Mouse (Mus musculus) midbrain, embryonic 16.5 days (tissue): Measurements from ENCODE around the gene Snrnp35. TPM values are rescaled to one million over a fixed set of nuclear protein-coding genes. Genes with fewer than 3 reads are reported as not detected.

Experiments
- ATAC-seq: fragments of 200-750 bp; cut with Nextera tagmentation; 2 replicates; pipeline ENCODE4 v1.8.0; 2017; ENCODE audit warnings: moderate TSS enrichment
- H3K27ac ChIP-seq: fragments of 300-500 bp; sonication (generic); 2 replicates; pipeline ENCODE4 v1.5.1; 2014; ENCODE audit warnings: mild to moderate bottlenecking, low read length, mixed read lengths
- H3K27me3 ChIP-seq: fragments of 300-500 bp; sonication (generic); 2 replicates; pipeline ENCODE4 v1.6.1; 2014; ENCODE audit warnings: low read depth, low read length, mixed read lengths; ENCODE audit not compliant: control insufficient read depth, insufficient read depth
- H3K36me3 ChIP-seq: fragments of 300-500 bp; sonication (generic); 2 replicates; pipeline ENCODE4 v1.6.1; 2014; ENCODE audit warnings: mild to moderate bottlenecking, low read length, moderate library complexity, mixed read lengths; ENCODE audit not compliant: control insufficient read depth, insufficient read depth
- H3K4me1 ChIP-seq: fragments of 300-500 bp; sonication (generic); 2 replicates; pipeline ENCODE4 v1.6.1; 2014; ENCODE audit warnings: mild to moderate bottlenecking, low read length, mixed read lengths; ENCODE audit not compliant: control insufficient read depth, insufficient read depth
- H3K4me2 ChIP-seq: fragments of 300-500 bp; sonication (generic); 2 replicates; pipeline ENCODE4 v1.6.1; 2014; ENCODE audit warnings: mild to moderate bottlenecking, low read length, mixed read lengths
- H3K4me3 ChIP-seq: fragments of 300-500 bp; sonication (generic); 2 replicates; pipeline ENCODE4 v1.5.1; 2014; ENCODE audit warnings: low read depth, mild to moderate bottlenecking, low read length, moderate library complexity, mixed read lengths
- H3K9ac ChIP-seq: fragments of 300-500 bp; sonication (generic); 2 replicates; pipeline ENCODE4 v1.6.1; 2014; ENCODE audit warnings: low read depth, low read length, mixed read lengths
- H3K9me3 ChIP-seq: fragments of 300-500 bp; sonication (generic); replicated peaks from 2 replicates; pipeline ENCODE4 v1.6.1; 2014; ENCODE audit warnings: mild to moderate bottlenecking, low read length, mixed read lengths; ENCODE audit not compliant: control insufficient read depth, poor library complexity, severe bottlenecking
- WGBS: fragments of 180-500 bp; shearing (Covaris S2); extraction: QIAGEN DNeasy Blood & Tissue Kit; methylation state at CpG from one replicate; pipeline ENCODE4 v1.1.7; 2014; 5-methylcytosine and 5-hydroxymethylcytosine counted together
- polyA plus RNA-seq: library from polyadenylated mRNA; unstranded; fragments of >200 nt; fragmentation: Nextera tagmentation; extraction: Ambion mirVana; gene quantifications from 2 replicates; pipeline ENCODE4 v1.2.1, GENCODE M21; 2015

Snrnp35 gene
- polyA plus RNA-seq, 1 experiment from 2014 or later, result 19.9 TPM

- ATAC-seq, result no peak
- H3K4me3 ChIP-seq, result no peak overlapping the region
- H3K27me3 ChIP-seq, result no peaks in the 10 kb centered on the region
- H3K9me3 ChIP-seq, result no peaks in the 10 kb centered on the region
- 94% methylated on average over 5 of the region's 5 CpGs for WGBS
- peaks cover 4% of the 10 kb centered on the region; the same call in 1 of the 2 replicates for H3K36me3 ChIP-seq
- H3K4me1 ChIP-seq, result peaks cover 10% of the 10 kb centered on the region
- no peak overlapping the region for H3K9ac ChIP-seq
- no peak overlapping the region for H3K27ac ChIP-seq
- H3K4me2 ChIP-seq, result no peak overlapping the region
Measured at GRCm38 (mm10) chr5:124524943-124525342, 42.0 kb downstream of the Snrnp35 start.

- Histone ChIP-seq H3K9ac (no peak overlapping the region; the same call in 1 of the 2 replicates), H3K4me3 (no peak overlapping the region), H3K27ac (no peak overlapping the region), H3K9me3 (no peaks in the 10 kb centered on the region), H3K36me3 (no peaks in the 10 kb centered on the region; the same call in 1 of the 2 replicates), H3K4me1 (peaks cover 20% of the 10 kb centered on the region), H3K4me2 (peak overlapping the region; percentile 87), H3K27me3 (no peaks in the 10 kb centered on the region)
- 75% methylated on average over 4 of the region's 4 CpGs for WGBS
- no peak for ATAC-seq
Measured at GRCm38 (mm10) chr5:124528351-124528750, 45.4 kb downstream of the Snrnp35 start.

- H3K27ac ChIP-seq, result peak overlapping the region; percentile 56; the same call in 1 of the 2 replicates
- H3K9me3 ChIP-seq, result no peaks in the 10 kb centered on the region
- peak overlapping the region; percentile 87 for H3K4me2 ChIP-seq
- no peak overlapping the region for H3K4me3 ChIP-seq
- H3K27me3 ChIP-seq, result no peaks in the 10 kb centered on the region
- WGBS, result 41% methylated on average over 9 of the region's 9 CpGs
- peaks cover 20% of the 10 kb centered on the region for H3K4me1 ChIP-seq
- ATAC-seq, result no peak
- no peaks in the 10 kb centered on the region; the same call in 1 of the 2 replicates for H3K36me3 ChIP-seq
- peak overlapping the region; percentile 47; the same call in 1 of the 2 replicates for H3K9ac ChIP-seq
Measured at GRCm38 (mm10) chr5:124528791-124529190, 45.9 kb downstream of the Snrnp35 start.

- Histone ChIP-seq H3K9me3 (no peaks in the 10 kb centered on the region), H3K4me2 (peak overlapping the region; percentile 87), H3K4me3 (no peak overlapping the region), H3K36me3 (no peaks in the 10 kb centered on the region; the same call in 1 of the 2 replicates), H3K4me1 (peaks cover 20% of the 10 kb centered on the region), H3K27me3 (no peaks in the 10 kb centered on the region), H3K27ac (no peak overlapping the region), H3K9ac (no peak overlapping the region)
- ATAC-seq, result no peak
- 42% methylated on average over 8 of the region's 8 CpGs for WGBS
Measured at GRCm38 (mm10) chr5:124529191-124529651, 46.3 kb downstream of the Snrnp35 start.

- Histone ChIP-seq H3K36me3 (no peaks in the 10 kb centered on the region; the same call in 1 of the 2 replicates), H3K9ac (0 out of 2 replicates have a peak overlapping the region, but pooled peaks have one; percentile 27), H3K9me3 (no peaks in the 10 kb centered on the region), H3K4me3 (peak overlapping the region; percentile 82), H3K27ac (no peak overlapping the region), H3K4me1 (peaks cover 20% of the 10 kb centered on the region), H3K27me3 (no peaks in the 10 kb centered on the region), H3K4me2 (peak overlapping the region; percentile 87)
- WGBS, result 71% methylated on average over 8 of the region's 8 CpGs
- no peak for ATAC-seq
Measured at GRCm38 (mm10) chr5:124529697-124530096, 46.8 kb downstream of the Snrnp35 start.

GRCm38 (mm10) chr5:124530655-124531582 lies 48.0 kb downstream of the Snrnp35 start, which contains the start of gene Rilpl1:
Rilpl1 (minus strand) TSS chr5:124531391.
- H3K36me3 ChIP-seq, result no peaks in the 10 kb centered on the region; the same call in 1 of the 2 replicates
- H3K27me3 ChIP-seq, result no peaks in the 10 kb centered on the region
- H3K9ac ChIP-seq, result peak within 1 kb of the TSS; percentile 84
- peak; percentile 94 for ATAC-seq
- WGBS, result under 1% methylated on average over 84 of the region's 96 CpGs
- H3K4me2 ChIP-seq, result peak within 1 kb of the TSS; percentile 87
- H3K9me3 ChIP-seq, result no peaks in the 10 kb centered on the region
- H3K4me1 ChIP-seq, result peaks cover 20% of the 10 kb centered on the region
- peak within 1 kb of the TSS; percentile 79 for H3K27ac ChIP-seq
- H3K4me3 ChIP-seq, result peak within 1 kb of the TSS; percentile 82

GRCm38 (mm10) chr5:124531583-124531930 lies 48.6 kb downstream of the Snrnp35 start:
- H3K4me1 ChIP-seq, result peaks cover 20% of the 10 kb centered on the region
- peak overlapping the region; percentile 82 for H3K4me3 ChIP-seq
- 9% methylated on average over 14 of the region's 14 CpGs for WGBS
- H3K4me2 ChIP-seq, result peak overlapping the region; percentile 87
- H3K36me3 ChIP-seq, result no peaks in the 10 kb centered on the region
- H3K9me3 ChIP-seq, result no peaks in the 10 kb centered on the region
- H3K27ac ChIP-seq, result peak overlapping the region; percentile 79
- no peaks in the 10 kb centered on the region for H3K27me3 ChIP-seq
- peak; percentile 61; the same call in 1 of the 2 replicates for ATAC-seq
- H3K9ac ChIP-seq, result peak overlapping the region; percentile 84

- WGBS, result 37% methylated on average over 7 of the region's 7 CpGs
Measured at GRCm38 (mm10) chr5:124532451-124532850, 49.5 kb downstream of the Snrnp35 start.

GRCm38 (mm10) chr5:124535016-124535415 lies 52.1 kb downstream of the Snrnp35 start:
- H3K27me3 ChIP-seq, result no peaks in the 10 kb centered on the region
- no peak for ATAC-seq
- no peak overlapping the region for H3K4me3 ChIP-seq
- H3K9ac ChIP-seq, result no peak overlapping the region
- no peaks in the 10 kb centered on the region for H3K9me3 ChIP-seq
- peaks cover 12% of the 10 kb centered on the region for H3K4me1 ChIP-seq
- no peak overlapping the region for H3K27ac ChIP-seq
- H3K36me3 ChIP-seq, result no peaks in the 10 kb centered on the region
- no peak overlapping the region for H3K4me2 ChIP-seq
- 74% methylated on average over 5 of the region's 5 CpGs for whole genome bisulfite sequencing

More at GRCm38 (mm10) chr5:124532451-124532850, 49.5 kb downstream of the Snrnp35 start:
- no peak for ATAC-seq
- Histone ChIP-seq H3K36me3 (no peaks in the 10 kb centered on the region), H3K4me1 (peaks cover 23% of the 10 kb centered on the region), H3K4me2 (no peak overlapping the region), H3K27ac (no peak overlapping the region), H3K9ac (no peak overlapping the region), H3K27me3 (no peaks in the 10 kb centered on the region), H3K4me3 (no peak overlapping the region), H3K9me3 (no peaks in the 10 kb centered on the region)
